Mouse (Mus musculus) frontal cortex, adult (tissue): Measurements from ENCODE around the gene Sympk.
"Not testable (repeated sequence)": the region's sequence is repeated elsewhere in the genome, so short reads cannot be mapped to it uniquely, and the experiment has no call there.

ENCODE experiments used
- ATAC-seq: cut with Nextera tagmentation; 2 replicates; pipeline ENCODE4 v1.9.2; 2017; ENCODE audit warnings: mild to moderate bottlenecking, moderate library complexity, mixed read lengths; ENCODE audit not compliant: low TSS enrichment

The Sympk gene

GRCm38 (mm10) chr7:19052345-19053135 lies 28.4 kb downstream of the Sympk start:
- ATAC-seq: peak; percentile 68

GRCm38 (mm10) chr7:19053136-19053532 lies 29.0 kb downstream of the Sympk start:
- no peak for ATAC-seq

DNA sequence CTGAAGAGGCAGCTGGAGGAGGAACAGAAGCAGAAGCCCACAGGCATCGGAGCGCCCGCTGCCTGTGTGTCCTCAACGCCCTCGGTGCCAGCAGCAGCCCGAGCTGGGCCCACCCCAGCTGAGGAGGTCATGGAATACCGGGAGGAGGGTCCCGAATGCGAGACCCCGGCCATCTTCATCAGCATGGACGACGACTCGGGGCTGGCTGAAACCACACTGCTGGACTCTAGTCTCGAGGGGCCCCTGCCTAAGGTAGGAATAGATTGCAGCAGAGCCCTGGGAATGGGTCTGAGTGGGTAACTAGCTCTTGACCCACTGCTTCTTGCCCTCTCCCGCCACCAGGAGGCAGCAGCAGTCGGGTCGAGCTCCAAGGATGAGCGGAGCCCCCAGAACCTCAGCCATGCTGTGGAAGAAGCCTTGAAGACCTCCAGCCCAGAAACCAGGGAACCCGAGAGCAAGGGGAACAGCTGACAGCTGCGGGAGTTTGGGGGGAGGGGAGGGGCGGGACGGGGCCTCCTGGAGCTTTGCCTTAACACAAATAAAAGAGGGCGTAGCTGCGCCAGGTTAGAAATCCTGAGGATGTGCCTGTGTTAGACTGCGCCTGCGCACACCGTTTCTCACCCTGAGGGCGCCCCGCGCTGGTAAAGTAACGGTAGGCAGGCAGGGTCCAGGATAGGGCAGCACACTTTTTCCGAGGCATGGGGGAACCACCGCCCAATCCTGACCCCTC lies 30.0 kb downstream of the Sympk start, which contains the start of gene Rsph6a:
Gene Rsph6a, plus strand, starts transcription at position 644 of the 730 bp plus-strand sequence.
- no peak for ATAC-seq

DNA sequence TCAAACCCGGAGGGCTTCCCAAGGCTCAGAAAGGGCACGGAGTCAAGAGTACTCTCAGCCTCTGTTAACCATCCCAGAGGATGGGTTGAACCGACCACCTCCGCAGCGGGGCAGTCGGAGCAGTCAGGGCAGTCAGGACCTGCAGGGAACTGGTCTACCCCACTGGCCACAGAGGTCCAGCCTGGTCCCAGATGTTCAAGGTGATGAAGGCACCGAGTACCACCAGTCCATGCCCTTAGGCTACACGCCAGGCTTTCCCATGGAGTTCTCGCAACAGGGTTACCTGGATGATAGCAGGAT lies 30.6 kb downstream of the Sympk start:
- no peak for ATAC-seq

DNA sequence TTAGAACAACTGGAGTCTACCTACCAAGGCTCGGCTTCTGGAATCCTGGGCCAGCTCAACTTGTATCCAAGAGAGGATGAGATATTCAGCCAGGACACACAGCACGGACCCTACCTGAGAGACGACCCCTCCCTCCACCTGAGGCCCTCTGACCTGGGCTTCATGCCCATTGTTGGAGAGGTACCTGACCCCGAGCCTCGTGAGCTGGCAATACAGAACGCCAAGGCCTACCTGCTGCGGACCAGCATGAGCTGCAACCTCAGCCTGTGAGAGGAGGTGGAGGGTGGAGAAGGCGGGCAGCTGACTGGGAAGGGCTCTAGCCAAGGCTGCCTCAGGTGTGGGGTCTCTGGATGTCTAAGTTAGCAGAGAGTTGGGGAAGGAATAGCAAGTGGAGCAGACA lies 30.9 kb downstream of the Sympk start:
- ATAC-seq: no peak

GRCm38 (mm10) chr7:19057405-19057804 lies 33.2 kb downstream of the Sympk start:
- ATAC-seq: no peak

- ATAC-seq: no peak
These were observed 41.7 kb downstream of the Sympk start for GRCm38 (mm10) chr7:19065896-19066295.

- no peak for ATAC-seq
These were observed 42.9 kb downstream of the Sympk start for GRCm38 (mm10) chr7:19067063-19067462.

DNA sequence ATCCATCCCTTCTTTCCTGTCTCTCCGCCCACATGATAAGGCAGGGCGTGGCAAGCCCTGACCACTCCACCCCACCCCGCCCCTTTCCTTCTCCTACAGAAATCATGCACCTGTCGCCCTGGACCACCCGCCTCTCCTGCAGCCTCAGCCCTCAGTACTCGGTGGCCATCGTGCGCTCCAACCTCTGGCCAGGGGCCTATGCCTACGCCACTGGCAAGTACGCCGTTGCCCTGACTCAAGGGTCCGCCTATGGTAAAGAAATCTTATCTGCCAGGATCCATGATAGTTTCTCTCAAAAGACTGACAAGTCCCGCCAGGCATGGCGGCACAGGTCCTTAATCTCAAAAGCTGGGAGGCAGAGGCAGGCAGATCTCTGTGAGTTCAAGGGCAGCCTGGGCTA lies 43.8 kb downstream of the Sympk start:
- no peak for ATAC-seq

DNA sequence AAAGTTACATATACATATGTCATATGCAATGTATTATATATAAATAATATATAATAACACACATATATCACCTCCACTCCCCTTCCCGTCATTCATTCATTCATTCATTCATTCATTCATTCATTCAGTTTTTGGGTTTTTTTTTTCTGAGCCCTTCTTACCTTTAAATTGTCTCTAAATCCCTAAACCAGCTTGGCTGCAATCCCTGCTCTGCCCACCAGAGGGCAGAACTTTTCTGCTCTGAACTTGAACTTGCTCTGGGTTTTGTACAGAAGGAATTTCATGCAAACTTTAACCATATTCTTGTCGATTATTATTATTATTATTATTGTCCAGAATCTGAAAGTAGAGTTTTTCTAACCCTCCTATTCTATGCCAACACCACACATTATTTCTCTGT lies 44.5 kb downstream of the Sympk start:
- no peak for ATAC-seq

DNA sequence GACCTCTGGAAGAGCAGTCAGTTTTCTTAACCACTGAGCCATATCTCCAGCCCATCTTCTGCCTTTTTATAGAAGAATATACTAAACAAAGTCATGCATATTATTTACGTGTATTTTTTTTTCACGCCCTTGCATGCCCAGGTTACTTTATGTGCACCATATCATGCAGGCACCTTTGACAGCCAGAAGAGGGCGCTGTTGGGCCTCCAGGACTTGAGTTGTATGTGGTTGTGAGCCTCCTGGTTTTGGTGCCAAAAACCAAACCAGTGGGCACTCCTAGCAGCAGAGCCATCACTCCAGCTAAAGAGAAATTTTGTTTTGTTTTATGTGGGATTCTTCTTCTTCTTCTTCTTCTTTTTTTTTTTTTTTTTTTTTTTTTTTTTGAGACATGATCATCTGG lies 45.3 kb downstream of the Sympk start:
- no peak for ATAC-seq

DNA sequence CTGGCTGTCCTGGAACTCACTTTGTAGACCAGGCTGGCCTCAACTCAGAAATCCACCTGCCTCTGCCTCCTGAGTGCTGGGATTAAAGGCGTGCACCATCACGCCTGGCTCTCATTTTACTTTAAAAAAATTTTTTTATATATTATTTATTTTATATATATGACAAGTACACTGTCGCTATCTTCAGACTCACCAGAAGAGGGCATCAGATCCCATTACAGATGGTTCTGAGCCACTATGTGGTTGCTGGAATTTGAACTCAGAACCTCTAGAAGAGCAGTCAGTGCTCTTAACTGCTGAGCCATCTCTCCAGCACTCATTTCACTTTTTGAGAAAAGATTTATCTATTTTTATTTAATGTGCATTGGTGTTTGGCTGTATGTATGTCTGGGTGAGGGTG lies 46.8 kb downstream of the Sympk start:
- ATAC-seq: not testable (repeated sequence)

GRCm38 (mm10) chr7:19073504-19073903 lies 49.3 kb downstream of the Sympk start:
- no peak for ATAC-seq

DNA sequence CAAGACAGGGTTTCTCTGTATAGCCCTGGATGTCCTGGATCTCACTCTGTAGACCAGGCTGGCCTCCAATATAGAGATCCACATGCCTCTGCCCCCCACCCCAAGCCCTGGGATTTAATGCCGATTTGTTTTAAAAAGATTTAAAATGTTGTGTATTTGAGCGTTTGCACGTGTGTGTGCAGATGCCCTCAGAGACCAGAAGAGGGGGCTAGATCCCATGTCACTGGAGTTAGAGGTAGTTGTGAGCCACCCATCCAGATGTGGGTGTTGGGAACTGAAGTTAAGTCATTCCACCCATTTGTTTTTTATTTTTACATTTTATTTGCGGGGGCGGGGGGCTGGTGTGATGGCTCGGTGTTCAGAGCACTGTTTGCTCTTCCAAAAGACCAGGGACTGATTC lies 50.3 kb downstream of the Sympk start:
- ATAC-seq: no peak

DNA sequence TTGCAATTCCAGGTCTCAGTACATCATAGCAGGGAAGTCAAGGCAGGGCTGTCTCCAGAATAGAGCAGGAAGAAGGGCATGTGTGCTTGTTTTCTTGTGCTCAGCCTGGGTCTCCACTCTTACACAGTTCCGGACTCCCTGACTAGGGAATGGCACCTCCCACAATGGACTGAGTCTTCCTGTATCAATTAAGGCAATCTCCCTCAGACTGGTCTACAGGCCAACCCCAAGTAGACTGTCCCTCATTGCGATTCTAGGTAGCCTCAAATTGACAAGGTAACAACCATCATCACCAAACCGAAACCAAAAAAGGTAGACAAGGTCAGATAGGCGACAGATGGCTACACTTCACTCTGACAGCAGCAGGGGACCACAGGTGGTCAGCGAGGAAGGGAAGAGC lies 51.1 kb downstream of the Sympk start:
- ATAC-seq: no peak

- ATAC-seq: peak; percentile 89
These were observed 51.8 kb downstream of the Sympk start, which contains the start of gene Dmwd for GRCm38 (mm10) chr7:19075723-19076585. TSS of gene Dmwd (plus strand) at chr7:19076227.

DNA sequence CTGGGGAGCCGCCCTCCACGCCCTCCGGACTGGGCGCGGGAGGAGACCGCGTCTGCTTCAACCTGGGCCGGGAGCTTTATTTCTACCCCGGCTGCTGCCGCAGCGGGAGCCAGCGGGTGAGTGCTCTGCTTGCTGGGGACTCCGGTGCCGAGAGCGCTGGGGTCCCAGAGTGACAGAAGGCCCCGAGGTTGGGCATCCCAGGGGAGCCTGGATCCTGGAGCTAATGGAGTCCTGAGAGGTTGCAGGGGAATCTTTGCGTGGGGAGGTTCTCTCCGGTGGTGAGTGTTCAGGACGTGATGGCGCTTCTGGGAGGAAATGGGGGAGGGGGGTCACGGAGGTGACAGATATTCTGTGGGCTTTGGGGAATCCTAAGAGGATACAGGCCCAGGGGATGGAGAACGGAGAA lies 52.4 kb downstream of the Sympk start:
- ATAC-seq: peak; percentile 22; the same call in 1 of the 2 replicates

DNA sequence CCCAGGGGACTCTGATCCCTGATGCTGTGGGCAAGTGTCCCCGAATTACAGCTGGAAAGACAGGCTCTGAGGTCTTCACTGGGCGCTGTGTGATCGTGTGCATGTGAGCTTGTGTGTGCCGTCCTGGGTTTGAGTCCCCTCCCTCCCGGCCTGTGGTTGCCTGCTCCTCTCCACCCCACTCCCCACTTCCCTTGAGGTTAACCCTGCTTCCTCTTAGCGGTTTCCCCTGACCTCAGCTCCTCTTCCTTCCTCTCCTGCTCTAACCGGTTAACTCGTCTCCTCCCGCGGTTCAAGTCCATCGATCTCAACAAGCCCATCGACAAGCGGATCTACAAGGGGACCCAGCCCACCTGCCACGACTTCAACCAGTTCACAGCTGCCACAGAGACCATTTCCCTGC lies 53.6 kb downstream of the Sympk start:
- no peak for ATAC-seq

- no peak for ATAC-seq
These were observed 54.6 kb downstream of the Sympk start for GRCm38 (mm10) chr7:19078732-19079131.

DNA sequence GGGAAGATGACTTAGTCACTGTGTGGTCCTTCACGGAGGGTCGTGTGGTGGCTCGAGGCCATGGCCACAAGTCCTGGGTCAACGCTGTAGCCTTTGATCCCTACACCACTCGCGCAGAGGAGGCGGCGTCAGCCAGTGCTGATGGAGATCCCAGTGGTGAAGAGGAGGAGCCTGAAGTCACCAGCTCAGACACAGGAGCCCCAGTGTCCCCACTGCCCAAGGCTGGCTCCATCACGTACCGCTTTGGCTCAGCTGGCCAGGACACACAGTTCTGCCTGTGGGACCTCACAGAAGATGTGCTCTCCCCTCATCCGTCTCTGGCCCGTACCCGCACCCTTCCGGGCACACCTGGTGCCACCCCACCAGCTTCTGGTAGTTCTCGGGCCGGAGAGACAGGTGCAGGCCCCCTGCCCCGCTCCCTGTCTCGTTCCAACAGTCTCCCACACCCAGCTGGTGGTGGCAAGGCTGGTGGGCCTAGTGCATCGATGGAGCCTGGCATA lies 56.3 kb downstream of the Sympk start:
- no peak for ATAC-seq

DNA sequence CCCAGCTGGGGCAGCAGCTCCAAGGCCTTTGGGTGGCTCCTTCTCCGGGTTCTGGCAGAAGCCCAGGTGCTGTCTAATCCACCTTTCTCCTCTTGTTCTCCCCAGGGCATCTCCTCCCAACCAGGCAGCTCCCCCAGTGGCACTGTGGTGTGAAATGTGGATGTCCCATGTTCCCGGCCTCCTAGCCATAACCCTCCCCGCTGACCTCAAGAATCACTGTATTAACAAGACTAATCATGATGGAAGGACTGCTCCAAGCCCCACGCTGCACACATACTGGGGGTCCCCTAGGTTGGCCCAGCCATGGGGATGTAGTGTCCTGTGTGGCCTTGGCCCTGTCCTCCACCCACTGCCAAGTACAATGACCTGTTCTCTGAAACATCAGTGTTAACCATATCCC lies 58.0 kb downstream of the Sympk start:
- ATAC-seq: no peak

GRCm38 (mm10) chr7:19083096-19083495 lies 58.9 kb downstream of the Sympk start:
- no peak for ATAC-seq
